Mouse (Mus musculus) kidney, adult 2 months (tissue): Measurements from ENCODE around the gene Utp20. TPM values are rescaled to one million over a fixed set of nuclear protein-coding genes. Genes with fewer than 3 reads are reported as not detected.

ENCODE experiments used
- DNase-seq: peaks from one replicate; pipeline ENCODE4 v3.0.0; 2021
- H3K27ac ChIP-seq: fragments of 200-500 bp; 2 replicates; pipeline ENCODE4 v1.5.1; 2012; ENCODE audit warnings: low read depth, low read length, control low read depth, inconsistent platforms; ENCODE audit not compliant: insufficient read depth
- H3K27me3 ChIP-seq: fragments of 200-500 bp; replicated peaks from 2 replicates; pipeline ENCODE4 v1.6.1; 2012; ENCODE audit warnings: mild to moderate bottlenecking, moderate library complexity, low read length, inconsistent platforms; ENCODE audit not compliant: control insufficient read depth, insufficient read depth
- H3K36me3 ChIP-seq: fragments of 200-500 bp; 2 replicates; pipeline ENCODE4 v1.6.1; 2012; ENCODE audit warnings: mild to moderate bottlenecking, moderate library complexity, low read length, inconsistent platforms; ENCODE audit not compliant: control insufficient read depth, insufficient read depth
- H3K4me1 ChIP-seq: fragments of 200-500 bp; 2 replicates; pipeline ENCODE4 v1.6.1; 2011; ENCODE audit warnings: low read length; ENCODE audit not compliant: control insufficient read depth, insufficient read depth
- H3K4me3 ChIP-seq: fragments of 200-500 bp; 2 replicates; pipeline ENCODE4 v1.5.1; 2011; ENCODE audit warnings: mild to moderate bottlenecking, low read depth, low read length, control low read depth; ENCODE audit not compliant: insufficient read depth
- CTCF ChIP-seq: fragments of 200-500 bp; conservative IDR thresholded peaks from 2 replicates; pipeline ENCODE4 v1.5.1; 2011; ENCODE audit warnings: low read depth, mild to moderate bottlenecking, control low read depth, low read length, moderate library complexity, mixed read lengths; ENCODE audit not compliant: insufficient read depth, insufficient read length
- POLR2A ChIP-seq: fragments of 200-500 bp; IDR thresholded peaks from one replicate; pipeline ENCODE4 v1.6.1; 2011; ENCODE audit warnings: low read depth, low read length, control low read depth
- WGBS: fragments of 180-500 bp; shearing (Covaris S2); methylation state at CpG from one replicate; pipeline ENCODE4 v1.1.7; 2018; 5-methylcytosine and 5-hydroxymethylcytosine counted together
- polyA plus RNA-seq: library from polyadenylated mRNA; depleted of rRNA; stranded (reverse); fragments of >200 nt; gene quantifications from 2 replicates; pipeline ENCODE4 v1.2.3, GENCODE M21; 2012

The Utp20 gene
- polyA plus RNA-seq, 1 experiment = 14.2 TPM

GRCm38 (mm10) chr10:88732309-88732622 lies 94.3 kb downstream of the Utp20 start:
- no peak for DNase-seq
- TF ChIP-seq CTCF (no peak), POLR2A (no peak)
- H3K27me3 ChIP-seq = no peaks in the 10 kb centered on the region
- peak overlapping the region; percentile 85 for H3K4me3 ChIP-seq
- H3K4me1 ChIP-seq = peaks cover 4% of the 10 kb centered on the region
- WGBS = 6% methylated on average over 6 of the region's 6 CpGs
- H3K27ac ChIP-seq = no peak overlapping the region
- no peaks in the 10 kb centered on the region; the same call in 1 of the 2 replicates for H3K36me3 ChIP-seq

DNA sequence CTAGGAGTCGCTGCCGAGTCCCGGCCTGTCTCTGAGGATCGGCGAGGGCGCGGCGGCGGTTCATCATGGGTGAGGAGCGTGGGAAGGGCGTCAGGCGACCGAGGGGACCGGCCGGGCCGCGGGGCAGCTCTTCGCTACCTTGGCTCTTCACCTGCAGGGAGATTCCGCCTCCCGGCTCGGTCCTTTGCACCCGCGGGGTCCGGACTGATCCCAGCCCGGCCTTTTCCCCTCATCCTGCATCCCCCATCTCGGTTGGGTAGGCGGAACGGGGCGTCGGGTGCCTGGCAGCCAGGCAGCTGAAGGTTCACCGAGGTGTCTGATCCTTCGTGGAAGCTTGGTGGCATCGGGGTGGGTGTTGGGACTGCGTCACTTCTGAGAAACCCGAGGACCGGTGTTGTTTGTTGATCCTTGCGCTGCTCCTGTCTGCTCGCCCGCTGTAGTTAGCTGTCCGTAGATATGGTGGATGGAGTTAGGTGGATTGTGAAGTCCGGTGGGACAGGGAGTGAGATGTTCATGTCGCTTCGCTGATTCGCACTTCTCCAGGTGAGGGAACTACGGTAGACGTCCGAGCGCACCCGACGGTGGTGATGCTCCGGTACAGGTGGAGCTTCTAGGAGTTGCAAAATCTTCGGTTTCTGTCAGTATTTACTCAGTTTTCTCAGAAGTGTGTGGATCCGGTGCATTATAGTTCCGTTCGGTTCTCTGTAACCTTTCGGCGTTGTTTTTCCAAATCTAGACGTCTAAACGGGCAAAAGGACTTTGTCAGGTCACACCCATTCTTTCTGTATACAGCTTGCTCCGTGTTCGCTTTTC lies 94.9 kb downstream of the Utp20 start:
- Histone ChIP-seq H3K27ac (peak overlapping the region; percentile 67), H3K36me3 (no peaks in the 10 kb centered on the region), H3K27me3 (no peaks in the 10 kb centered on the region), H3K4me1 (peaks cover 4% of the 10 kb centered on the region), H3K4me3 (peak overlapping the region; percentile 85)
- TF ChIP-seq POLR2A (no peak), CTCF (no peak)
- under 1% methylated on average over 61 of the region's 61 CpGs for WGBS
- peak; percentile 45 for DNase-seq

GRCm38 (mm10) chr10:88730571-88731495 lies 95.8 kb downstream of the Utp20 start, which contains the start of gene Arl1:
Gene Arl1, plus strand, starts transcription at chr10:88730858.
- peak within 1 kb of the TSS; percentile 94 for H3K27ac ChIP-seq
- TF ChIP-seq CTCF (0 out of 2 replicates have a peak, but pooled peaks have one; percentile 13), POLR2A (peak; percentile 52)
- WGBS = under 1% methylated on average over 65 of the region's 65 CpGs

GRCm38 (mm10) chr10:88728166-88728565 lies 98.4 kb downstream of the Utp20 start:
- 69% methylated on average over 8 of the region's 8 CpGs for WGBS

More at GRCm38 (mm10) chr10:88730571-88731495, 95.8 kb downstream of the Utp20 start, which contains the start of gene Arl1:
- H3K4me1 ChIP-seq = peaks cover 4% of the 10 kb centered on the region
- no peaks in the 10 kb centered on the region for H3K36me3 ChIP-seq
- H3K27me3 ChIP-seq = no peaks in the 10 kb centered on the region
- H3K4me3 ChIP-seq = peak within 1 kb of the TSS; percentile 85
- DNase-seq = peak; percentile 95

GRCm38 (mm10) chr10:88727128-88727527 lies 99.5 kb downstream of the Utp20 start:
- peak; percentile 63 for DNase-seq
- Histone ChIP-seq H3K4me1 (no peaks in the 10 kb centered on the region; the same call in 1 of the 2 replicates), H3K36me3 (no peaks in the 10 kb centered on the region), H3K27me3 (no peaks in the 10 kb centered on the region), H3K4me3 (no peak overlapping the region), H3K27ac (no peak overlapping the region)
- WGBS = 42% methylated on average over 1 of the region's 1 CpGs
- TF ChIP-seq CTCF = peak; percentile 32; the same call in 1 of the 2 replicates
- no peak for TF ChIP-seq POLR2A

More at GRCm38 (mm10) chr10:88728166-88728565, 98.4 kb downstream of the Utp20 start:
- Histone ChIP-seq H3K27ac (no peak overlapping the region), H3K4me1 (peaks cover 4% of the 10 kb centered on the region), H3K36me3 (no peaks in the 10 kb centered on the region), H3K4me3 (no peak overlapping the region), H3K27me3 (no peaks in the 10 kb centered on the region)
- no peak for DNase-seq
- TF ChIP-seq CTCF (no peak), POLR2A (no peak)

DNA sequence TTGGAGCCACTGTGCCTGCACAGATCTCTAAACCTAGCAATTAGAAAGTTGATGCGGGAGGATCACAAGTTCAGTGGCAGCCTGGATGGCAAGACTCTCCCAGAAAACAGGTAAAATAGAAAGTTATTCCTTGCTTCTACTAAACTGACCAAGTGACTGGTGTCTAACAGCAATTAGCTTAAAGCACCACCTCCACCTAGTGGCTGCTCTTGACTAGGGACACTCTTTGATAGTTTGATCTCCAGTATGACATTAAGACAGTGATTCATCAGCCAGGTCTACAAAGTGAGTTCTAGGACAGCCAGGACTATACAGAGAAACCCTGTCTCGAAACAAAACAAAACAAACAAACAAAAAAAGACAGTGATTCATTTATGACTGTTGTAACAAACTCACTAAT lies 101.3 kb downstream of the Utp20 start:
- TF ChIP-seq POLR2A (no peak), CTCF (0 out of 2 replicates have a peak, but pooled peaks have one; percentile 17)
- 37% methylated on average over 2 of the region's 2 CpGs for WGBS
- peak; percentile 53 for DNase-seq
- Histone ChIP-seq H3K4me1 (no peaks in the 10 kb centered on the region), H3K36me3 (no peaks in the 10 kb centered on the region), H3K27me3 (no peaks in the 10 kb centered on the region), H3K4me3 (no peak overlapping the region), H3K27ac (no peak overlapping the region)
